Mouse (Mus musculus) erythroblast, embryonic 14.5 days (primary cell): ENCODE results near the gene Syne2.

Experiments used
- GATA1 ChIP-seq: IDR thresholded peaks from 2 replicates; pipeline ENCODE4 v1.6.1; 2012; ENCODE audit warnings: low read length, inconsistent platforms, mixed read lengths
- TAL1 ChIP-seq: IDR thresholded peaks from 3 replicates; pipeline ENCODE4 v1.6.1; 2012; ENCODE audit warnings: low read length, inconsistent platforms, mixed read lengths

- TF ChIP-seq GATA1 (no peak), TAL1 (no peak)
Measured at GRCm38 (mm10) chr12:75860843-75861242, 42.9 kb downstream of the Syne2 start.
